Mouse (Mus musculus) limb, embryonic 11.5 days (tissue): ENCODE measurements around the gene Dpt. TPM values are rescaled to one million over a fixed set of nuclear protein-coding genes. Genes with fewer than 3 reads are reported as not detected.

Experiments used
- ATAC-seq: fragments of 200-750 bp; cut with Nextera tagmentation; 2 replicates; pipeline ENCODE4 v1.8.0; 2017; ENCODE audit warnings: low read depth; ENCODE audit not compliant: insufficient number of reproducible peaks, low FRiP score, low TSS enrichment
- DNase-seq: peaks from one replicate; pipeline ENCODE4 v3.0.0-alpha.2; 2015; ENCODE audit warnings: low spot score
- H3K27ac ChIP-seq: fragments of 300-500 bp; sonication (generic); replicated peaks from 2 replicates; pipeline ENCODE4 v1.5.1; 2014; ENCODE audit warnings: low read depth, mild to moderate bottlenecking, low read length
- H3K27me3 ChIP-seq: fragments of 300-500 bp; sonication (generic); 2 replicates; pipeline ENCODE4 v1.6.1; 2014; ENCODE audit warnings: mild to moderate bottlenecking, low read length, mixed read lengths; ENCODE audit not compliant: control insufficient read depth, insufficient read depth
- H3K36me3 ChIP-seq: fragments of 300-500 bp; sonication (generic); 2 replicates; pipeline ENCODE4 v1.6.1; 2014; ENCODE audit warnings: mild to moderate bottlenecking, low read length, moderate library complexity, mixed read lengths; ENCODE audit not compliant: control insufficient read depth, insufficient read depth
- H3K4me1 ChIP-seq: fragments of 300-500 bp; sonication (generic); 2 replicates; pipeline ENCODE4 v1.6.1; 2014; ENCODE audit warnings: low read length, mixed read lengths; ENCODE audit not compliant: control insufficient read depth, insufficient read depth
- H3K4me2 ChIP-seq: fragments of 300-500 bp; sonication (generic); 2 replicates; pipeline ENCODE4 v1.6.1; 2014; ENCODE audit warnings: low read depth, mild to moderate bottlenecking, moderate library complexity; ENCODE audit not compliant: severe bottlenecking
- H3K4me3 ChIP-seq: fragments of 300-500 bp; sonication (generic); 2 replicates; pipeline ENCODE4 v1.5.1; 2014; ENCODE audit warnings: low read depth, low read length
- H3K9ac ChIP-seq: fragments of 300-500 bp; sonication (generic); 2 replicates; pipeline ENCODE4 v1.6.1; 2014; ENCODE audit warnings: mild to moderate bottlenecking, low read length
- H3K9me3 ChIP-seq: fragments of 300-500 bp; sonication (generic); 2 replicates; pipeline ENCODE4 v1.6.1; 2016; ENCODE audit warnings: low read length; ENCODE audit not compliant: control insufficient read depth
- WGBS: fragments of 180-500 bp; shearing (Covaris S2); extraction: QIAGEN DNeasy Blood & Tissue Kit; methylation state at CpG from one replicate; pipeline ENCODE4 v1.1.7; 2014; 5-methylcytosine and 5-hydroxymethylcytosine counted together
- polyA plus RNA-seq: library from polyadenylated mRNA; unstranded; fragments of >200 nt; fragmentation: Nextera tagmentation; extraction: Ambion mirVana; gene quantifications from 2 replicates; pipeline ENCODE4 v1.2.1, GENCODE M21; 2014

Gene Dpt
- polyA plus RNA-seq, 1 experiment from 2014 or later = 0.11 TPM

- WGBS = 76% methylated on average over 10 of the region's 10 CpGs
- Histone ChIP-seq H3K4me1 (no peaks in the 10 kb centered on the region), H3K4me3 (no peak overlapping the region), H3K27ac (no peak overlapping the region), H3K27me3 (no peaks in the 10 kb centered on the region), H3K9ac (no peak overlapping the region), H3K4me2 (no peak overlapping the region), H3K36me3 (no peaks in the 10 kb centered on the region), H3K9me3 (no peaks in the 10 kb centered on the region)
- ATAC-seq (no peak), DNase-seq (no peak)
These were observed 8.4 kb downstream of the Dpt start for GRCm38 (mm10) chr1:164804751-164805435.

GRCm38 (mm10) chr1:164809371-164809770, 12.9 kb downstream of the Dpt start:
- no peak overlapping the region for H3K4me3 ChIP-seq
- no peak for DNase-seq
- no peak overlapping the region for H3K27ac ChIP-seq
- H3K36me3 ChIP-seq = no peaks in the 10 kb centered on the region
- H3K9ac ChIP-seq = no peak overlapping the region
- H3K9me3 ChIP-seq = no peaks in the 10 kb centered on the region
- no peak for ATAC-seq
- H3K4me1 ChIP-seq = no peaks in the 10 kb centered on the region
- 94% methylated on average over 2 of the region's 2 CpGs for WGBS
- H3K27me3 ChIP-seq = no peaks in the 10 kb centered on the region
- no peak overlapping the region for H3K4me2 ChIP-seq

- Histone ChIP-seq H3K9ac (no peak overlapping the region), H3K36me3 (no peaks in the 10 kb centered on the region), H3K4me3 (no peak overlapping the region), H3K4me2 (no peak overlapping the region), H3K9me3 (no peaks in the 10 kb centered on the region), H3K4me1 (no peaks in the 10 kb centered on the region), H3K27me3 (no peaks in the 10 kb centered on the region), H3K27ac (no peak overlapping the region)
- 90% methylated on average over 3 of the region's 3 CpGs for WGBS
- ATAC-seq (no peak), DNase-seq (no peak)
These were observed 14.9 kb downstream of the Dpt start for GRCm38 (mm10) chr1:164811296-164811695.

GRCm38 (mm10) chr1:164814243-164814642, 17.8 kb downstream of the Dpt start:
- 88% methylated on average over 2 of the region's 2 CpGs for WGBS
- no peak for DNase-seq
- no peak for ATAC-seq
- Histone ChIP-seq H3K4me2 (no peak overlapping the region), H3K4me1 (no peaks in the 10 kb centered on the region), H3K36me3 (no peaks in the 10 kb centered on the region), H3K27ac (no peak overlapping the region), H3K27me3 (no peaks in the 10 kb centered on the region), H3K9ac (no peak overlapping the region), H3K4me3 (no peak overlapping the region), H3K9me3 (no peaks in the 10 kb centered on the region)

- Histone ChIP-seq H3K36me3 (no peaks in the 10 kb centered on the region), H3K4me3 (no peak overlapping the region), H3K4me1 (no peaks in the 10 kb centered on the region), H3K4me2 (no peak overlapping the region), H3K27ac (no peak overlapping the region), H3K9ac (no peak overlapping the region), H3K27me3 (no peaks in the 10 kb centered on the region), H3K9me3 (no peaks in the 10 kb centered on the region)
- 82% methylated on average over 5 of the region's 5 CpGs for WGBS
- DNase-seq = no peak
- no peak for ATAC-seq
These were observed 18.9 kb downstream of the Dpt start for GRCm38 (mm10) chr1:164815330-164815729.

- no peaks in the 10 kb centered on the region for H3K9me3 ChIP-seq
- no peak overlapping the region for H3K27ac ChIP-seq
- no peak overlapping the region for H3K4me2 ChIP-seq
- H3K27me3 ChIP-seq = no peaks in the 10 kb centered on the region
- ATAC-seq = no peak
- H3K4me1 ChIP-seq = no peaks in the 10 kb centered on the region
- H3K4me3 ChIP-seq = no peak overlapping the region
- DNase-seq = no peak
- 95% methylated on average over 3 of the region's 3 CpGs for WGBS
- H3K36me3 ChIP-seq = no peaks in the 10 kb centered on the region
- H3K9ac ChIP-seq = no peak overlapping the region
These were observed 20.9 kb downstream of the Dpt start for GRCm38 (mm10) chr1:164817331-164817730.

GRCm38 (mm10) chr1:164821307-164821706, 24.9 kb downstream of the Dpt start:
- DNase-seq = no peak
- 96% methylated on average over 1 of the region's 1 CpGs for WGBS
- no peaks in the 10 kb centered on the region for H3K4me1 ChIP-seq
- no peak overlapping the region for H3K4me3 ChIP-seq
- no peaks in the 10 kb centered on the region for H3K9me3 ChIP-seq
- no peaks in the 10 kb centered on the region for H3K27me3 ChIP-seq
- no peak for ATAC-seq
- H3K9ac ChIP-seq = no peak overlapping the region
- no peak overlapping the region for H3K4me2 ChIP-seq
- H3K27ac ChIP-seq = no peak overlapping the region
- H3K36me3 ChIP-seq = no peaks in the 10 kb centered on the region

- H3K27me3 ChIP-seq = no peaks in the 10 kb centered on the region
- no peaks in the 10 kb centered on the region for H3K36me3 ChIP-seq
- H3K9me3 ChIP-seq = no peaks in the 10 kb centered on the region
- H3K4me3 ChIP-seq = no peak overlapping the region
- no peak for DNase-seq
- H3K4me2 ChIP-seq = no peak overlapping the region
- ATAC-seq = no peak
- WGBS = 90% methylated on average over 3 of the region's 3 CpGs
- H3K9ac ChIP-seq = no peak overlapping the region
- H3K4me1 ChIP-seq = no peaks in the 10 kb centered on the region
- H3K27ac ChIP-seq = no peak overlapping the region
These were observed 25.4 kb downstream of the Dpt start for GRCm38 (mm10) chr1:164821821-164822220.

GRCm38 (mm10) chr1:164822268-164822667, 25.8 kb downstream of the Dpt start:
- Histone ChIP-seq H3K27me3 (no peaks in the 10 kb centered on the region), H3K27ac (no peak overlapping the region), H3K4me3 (no peak overlapping the region), H3K4me2 (no peak overlapping the region), H3K9me3 (no peaks in the 10 kb centered on the region), H3K4me1 (no peaks in the 10 kb centered on the region), H3K9ac (no peak overlapping the region), H3K36me3 (no peaks in the 10 kb centered on the region)
- WGBS = 88% methylated on average over 4 of the region's 4 CpGs
- ATAC-seq (no peak), DNase-seq (no peak)
